Mouse (Mus musculus) forebrain, embryonic 13.5 days (tissue): ENCODE measurements at regions not wholly inside any gene's neighbourhood (a gene's known extent, or its start where the extent isn't known, plus 50 kb on each side); places are given as distances from the start of the nearest gene placed in this dataset.
A peak's percentile ranks its signal among the peaks of the same experiment; 100 is the strongest.

Source experiments
- ATAC-seq: fragments of 200-750 bp; cut with Nextera tagmentation; 2 replicates; pipeline ENCODE4 v1.8.0; 2017
- H3K27ac ChIP-seq: fragments of 300-500 bp; sonication (generic); 2 replicates; pipeline ENCODE4 v1.5.1; 2015; ENCODE audit warnings: inconsistent platforms, mild to moderate bottlenecking, moderate library complexity
- H3K27me3 ChIP-seq: fragments of 300-500 bp; sonication (generic); 2 replicates; pipeline ENCODE4 v1.6.1; 2015; ENCODE audit warnings: mild to moderate bottlenecking, inconsistent platforms
- H3K36me3 ChIP-seq: fragments of 300-500 bp; sonication (generic); 2 replicates; pipeline ENCODE4 v1.6.1; 2015; ENCODE audit warnings: mild to moderate bottlenecking, inconsistent platforms; ENCODE audit not compliant: poor library complexity, severe bottlenecking
- H3K4me1 ChIP-seq: fragments of 300-500 bp; sonication (generic); 2 replicates; pipeline ENCODE4 v1.6.1; 2015; ENCODE audit warnings: inconsistent platforms
- H3K4me2 ChIP-seq: fragments of 300-500 bp; sonication (generic); 2 replicates; pipeline ENCODE4 v1.6.1; 2015; ENCODE audit warnings: inconsistent platforms, mild to moderate bottlenecking, moderate library complexity
- H3K4me3 ChIP-seq: fragments of 300-500 bp; sonication (generic); 2 replicates; pipeline ENCODE4 v1.5.1; 2015; ENCODE audit warnings: mild to moderate bottlenecking, inconsistent platforms
- H3K9ac ChIP-seq: fragments of 300-500 bp; sonication (generic); 2 replicates; pipeline ENCODE4 v1.6.1; 2015; ENCODE audit warnings: mild to moderate bottlenecking, inconsistent platforms
- H3K9me3 ChIP-seq: fragments of 300-500 bp; sonication (generic); replicated peaks from 2 replicates; pipeline ENCODE4 v1.6.1; 2016; ENCODE audit warnings: inconsistent platforms
- WGBS: fragments of 180-500 bp; shearing (Covaris S2); methylation state at CpG from one replicate; pipeline ENCODE4 v1.1.7; 2015; 5-methylcytosine and 5-hydroxymethylcytosine counted together

DNA sequence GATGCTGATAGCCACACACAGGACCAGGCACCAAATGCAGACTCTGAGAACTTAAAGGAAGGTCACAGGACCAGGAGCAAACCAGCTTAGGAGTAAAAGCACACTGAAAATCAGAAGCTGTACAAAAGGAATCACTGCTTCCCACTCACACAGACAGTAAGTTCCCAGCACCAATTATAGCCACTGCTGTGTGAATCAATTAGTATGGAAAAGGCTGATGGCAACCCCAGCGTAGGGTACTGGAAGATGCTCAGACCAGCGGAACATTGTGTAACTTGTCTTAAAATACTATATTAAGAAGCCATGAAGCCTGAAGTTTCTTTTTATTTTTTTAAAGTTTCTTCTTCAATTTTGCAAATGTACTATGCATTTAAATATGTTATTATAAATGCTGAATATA lies 115.8 kb downstream of the Lnpk start:
- WGBS: 88% methylated on average over 2 of the region's 2 CpGs
- Histone ChIP-seq H3K36me3 (no peaks in the 10 kb centered on the region), H3K27ac (no peak overlapping the region), H3K27me3 (peaks cover 52% of the 10 kb centered on the region), H3K9ac (no peak overlapping the region), H3K4me1 (no peaks in the 10 kb centered on the region), H3K4me2 (no peak overlapping the region), H3K4me3 (no peak overlapping the region), H3K9me3 (no peaks in the 10 kb centered on the region)
- no peak for ATAC-seq

GRCm38 (mm10) chr2:74461211-74461844 lies 117.9 kb downstream of the Lnpk start:
- WGBS: 60% methylated on average over 11 of the region's 11 CpGs
- H3K4me3 ChIP-seq: no peak overlapping the region
- no peaks in the 10 kb centered on the region for H3K9me3 ChIP-seq
- H3K9ac ChIP-seq: no peak overlapping the region
- no peak overlapping the region for H3K4me2 ChIP-seq
- no peak overlapping the region for H3K27ac ChIP-seq
- H3K4me1 ChIP-seq: no peaks in the 10 kb centered on the region
- no peak for ATAC-seq
- peaks cover 53% of the 10 kb centered on the region for H3K27me3 ChIP-seq
- no peaks in the 10 kb centered on the region for H3K36me3 ChIP-seq

GRCm38 (mm10) chr2:74454431-74454830 lies 124.8 kb downstream of the Lnpk start:
- Histone ChIP-seq H3K36me3 (no peaks in the 10 kb centered on the region), H3K27ac (no peak overlapping the region), H3K4me1 (peaks cover 33% of the 10 kb centered on the region), H3K9me3 (no peaks in the 10 kb centered on the region), H3K27me3 (peaks cover 56% of the 10 kb centered on the region), H3K4me2 (no peak overlapping the region), H3K4me3 (no peak overlapping the region), H3K9ac (no peak overlapping the region)
- 86% methylated on average over 4 of the region's 4 CpGs for WGBS
- ATAC-seq: no peak

DNA sequence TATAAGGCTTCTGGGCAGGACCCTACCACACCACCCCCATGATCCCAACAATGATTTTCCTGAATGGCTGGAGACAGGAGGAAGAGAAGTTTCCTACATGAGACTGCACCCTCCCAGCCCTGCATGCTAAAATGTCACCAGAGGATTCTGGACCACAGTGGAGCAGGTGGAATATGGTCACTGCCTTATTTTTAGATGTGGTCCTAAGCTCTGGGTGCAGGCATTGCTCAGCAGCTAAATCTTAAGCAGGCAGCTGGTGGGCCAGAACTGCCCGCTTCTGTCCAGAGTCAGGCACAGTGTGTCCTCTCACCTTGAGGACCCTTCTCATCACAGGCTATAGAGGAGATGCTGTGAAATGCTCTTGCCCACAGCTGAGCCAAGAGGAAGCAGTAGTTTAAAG lies 126.6 kb downstream of the Lnpk start:
- Histone ChIP-seq H3K27ac (no peak overlapping the region), H3K36me3 (no peaks in the 10 kb centered on the region), H3K9ac (no peak overlapping the region), H3K4me3 (no peak overlapping the region), H3K9me3 (no peaks in the 10 kb centered on the region), H3K27me3 (peaks cover 56% of the 10 kb centered on the region), H3K4me1 (peaks cover 34% of the 10 kb centered on the region), H3K4me2 (no peak overlapping the region)
- 97% methylated on average over 1 of the region's 1 CpGs for WGBS
- no peak for ATAC-seq

- no peaks in the 10 kb centered on the region for H3K9me3 ChIP-seq
- H3K4me3 ChIP-seq: no peak overlapping the region
- peak overlapping the region; percentile 40 for H3K4me2 ChIP-seq
- H3K27me3 ChIP-seq: peaks cover 59% of the 10 kb centered on the region
- H3K36me3 ChIP-seq: no peaks in the 10 kb centered on the region
- H3K27ac ChIP-seq: peak overlapping the region; percentile 54; the same call in 1 of the 2 replicates
- H3K9ac ChIP-seq: no peak overlapping the region
- ATAC-seq: peak; percentile 30; the same call in 1 of the 2 replicates
- 6% methylated on average over 6 of the region's 6 CpGs for WGBS
- H3K4me1 ChIP-seq: peaks cover 34% of the 10 kb centered on the region
These were observed 127.7 kb downstream of the Lnpk start for GRCm38 (mm10) chr2:74451578-74451977.

GRCm38 (mm10) chr2:74451038-74451437 lies 128.2 kb downstream of the Lnpk start:
- H3K9me3 ChIP-seq: no peaks in the 10 kb centered on the region
- peak overlapping the region; percentile 40 for H3K4me2 ChIP-seq
- no peak overlapping the region for H3K9ac ChIP-seq
- 4% methylated on average over 4 of the region's 4 CpGs for WGBS
- H3K27me3 ChIP-seq: peaks cover 62% of the 10 kb centered on the region
- H3K4me3 ChIP-seq: no peak overlapping the region
- peaks cover 34% of the 10 kb centered on the region for H3K4me1 ChIP-seq
- peak overlapping the region; percentile 54 for H3K27ac ChIP-seq
- peak; percentile 81 for ATAC-seq
- H3K36me3 ChIP-seq: no peaks in the 10 kb centered on the region

GRCm38 (mm10) chr2:74450064-74450765 lies 129.0 kb downstream of the Lnpk start:
- Histone ChIP-seq H3K4me3 (no peak overlapping the region), H3K36me3 (no peaks in the 10 kb centered on the region), H3K27ac (peak overlapping the region; percentile 68), H3K4me2 (peak overlapping the region; percentile 26), H3K4me1 (peaks cover 34% of the 10 kb centered on the region), H3K9me3 (0 out of 2 replicates have a peak, but pooled peaks cover 1% of the 10 kb centered on the region), H3K9ac (no peak overlapping the region), H3K27me3 (peaks cover 55% of the 10 kb centered on the region)
- peak; percentile 85 for ATAC-seq
- 14% methylated on average over 11 of the region's 11 CpGs for WGBS

DNA sequence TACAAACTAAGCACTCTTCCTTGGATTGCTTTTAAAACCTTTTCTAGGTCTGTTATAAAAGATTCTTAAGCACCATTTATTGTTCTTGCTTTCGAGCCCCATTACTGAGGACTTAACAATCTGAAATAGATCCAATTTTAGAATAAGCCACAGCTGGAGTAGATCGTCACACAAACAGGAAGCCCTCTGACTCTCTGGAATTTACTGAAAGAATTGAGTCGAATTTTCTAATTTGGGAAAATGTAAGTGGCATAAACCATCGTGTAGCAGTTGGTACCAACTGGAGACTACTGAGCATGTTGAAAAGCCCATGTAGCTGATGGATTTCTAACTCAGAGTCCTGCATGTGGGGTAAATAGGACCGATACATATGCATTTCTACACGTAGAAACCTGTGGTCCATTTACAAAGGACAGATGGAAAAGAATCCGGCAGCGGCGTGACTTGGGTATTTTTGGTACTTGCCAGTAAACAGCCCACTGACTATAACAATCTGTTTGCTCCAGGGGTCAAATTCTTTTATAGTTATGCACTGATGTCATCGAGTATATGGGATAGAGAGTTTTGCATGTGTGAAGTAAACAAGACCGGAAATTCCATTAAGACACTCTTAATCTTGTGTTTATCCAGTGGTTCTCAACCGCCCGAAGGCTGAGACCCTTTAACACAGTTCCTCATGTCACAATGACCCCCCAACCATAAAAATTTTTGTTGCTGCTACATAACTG lies 143.9 kb downstream of the Lnpk start:
- H3K4me3 ChIP-seq: no peak overlapping the region
- H3K27me3 ChIP-seq: no peaks in the 10 kb centered on the region; the same call in 1 of the 2 replicates
- WGBS: 87% methylated on average over 13 of the region's 13 CpGs
- no peaks in the 10 kb centered on the region for H3K4me1 ChIP-seq
- H3K27ac ChIP-seq: no peak overlapping the region
- peaks cover 20% of the 10 kb centered on the region for H3K9me3 ChIP-seq
- H3K9ac ChIP-seq: no peak overlapping the region
- no peak overlapping the region for H3K4me2 ChIP-seq
- ATAC-seq: no peak
- no peaks in the 10 kb centered on the region for H3K36me3 ChIP-seq

GRCm38 (mm10) chr2:74426746-74427145 lies 152.5 kb downstream of the Lnpk start:
- Histone ChIP-seq H3K27me3 (no peaks in the 10 kb centered on the region; the same call in 1 of the 2 replicates), H3K9ac (0 out of 2 replicates have a peak overlapping the region, but pooled peaks have one; percentile 40), H3K9me3 (no peaks in the 10 kb centered on the region), H3K4me3 (peak overlapping the region; percentile 15; the same call in 1 of the 2 replicates), H3K27ac (peak overlapping the region; percentile 85), H3K4me1 (peaks cover 29% of the 10 kb centered on the region), H3K36me3 (no peaks in the 10 kb centered on the region), H3K4me2 (peak overlapping the region; percentile 52)
- 3% methylated on average over 15 of the region's 15 CpGs for WGBS
- peak; percentile 100 for ATAC-seq

DNA sequence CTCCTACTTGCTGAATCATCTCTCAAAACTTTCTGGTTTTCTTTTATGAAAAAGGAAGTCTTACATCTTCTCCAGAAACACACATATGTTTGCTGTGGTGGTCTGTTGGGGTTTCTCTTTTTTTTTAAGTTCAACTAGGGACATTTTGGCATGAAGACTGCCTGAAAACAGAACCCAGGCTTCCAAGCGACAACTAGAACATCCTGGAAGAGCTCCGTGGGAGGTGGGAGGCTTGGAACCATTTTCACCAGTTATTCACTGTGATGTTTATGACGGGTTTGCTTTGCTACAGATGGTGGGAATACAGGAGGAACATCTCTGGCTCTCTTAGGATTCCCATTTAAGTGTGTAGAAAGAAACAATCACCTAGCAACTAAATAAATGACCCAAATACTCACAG lies 154.5 kb downstream of the Lnpk start:
- Histone ChIP-seq H3K4me1 (peaks cover 29% of the 10 kb centered on the region), H3K27me3 (no peaks in the 10 kb centered on the region), H3K27ac (no peak overlapping the region), H3K9ac (no peak overlapping the region), H3K36me3 (no peaks in the 10 kb centered on the region), H3K4me2 (no peak overlapping the region), H3K9me3 (no peaks in the 10 kb centered on the region), H3K4me3 (no peak overlapping the region)
- ATAC-seq: no peak
- WGBS: 89% methylated on average over 3 of the region's 3 CpGs

DNA sequence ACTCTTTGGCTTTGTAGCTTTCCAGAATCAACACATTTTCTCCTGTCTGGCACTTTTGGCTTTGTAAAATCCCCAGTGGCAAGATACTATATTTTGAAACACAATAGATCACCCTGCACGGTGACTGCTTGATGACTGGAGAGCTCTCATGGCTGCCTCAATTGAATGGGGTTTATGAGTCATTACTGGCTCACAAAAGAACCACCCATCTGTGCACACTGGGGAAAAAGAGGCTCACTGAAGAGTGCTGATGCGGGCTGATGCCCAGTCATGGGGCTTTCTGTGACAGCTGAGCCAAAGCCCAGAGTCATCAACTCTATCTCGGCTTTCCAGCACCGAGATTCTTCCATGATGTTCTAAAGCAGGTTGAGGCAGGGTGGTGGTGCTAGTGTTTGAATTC lies 163.1 kb downstream of the Lnpk start:
- 17% methylated on average over 4 of the region's 4 CpGs for WGBS
- H3K27ac ChIP-seq: peak overlapping the region; percentile 10; the same call in 1 of the 2 replicates

GRCm38 (mm10) chr2:74414721-74415120 lies 164.5 kb downstream of the Lnpk start:
- no peak overlapping the region for H3K9ac ChIP-seq
- 96% methylated on average over 13 of the region's 13 CpGs for WGBS
- no peaks in the 10 kb centered on the region for H3K9me3 ChIP-seq
- no peak overlapping the region for H3K4me3 ChIP-seq
- H3K36me3 ChIP-seq: no peaks in the 10 kb centered on the region
- no peak overlapping the region for H3K4me2 ChIP-seq
- H3K27me3 ChIP-seq: no peaks in the 10 kb centered on the region
- ATAC-seq: no peak
- H3K4me1 ChIP-seq: peaks cover 12% of the 10 kb centered on the region
- H3K27ac ChIP-seq: no peak overlapping the region

More for the DNA sequence above, 163.1 kb downstream of the Lnpk start:
- H3K4me1 ChIP-seq: peaks cover 6% of the 10 kb centered on the region
- H3K9me3 ChIP-seq: no peaks in the 10 kb centered on the region
- H3K36me3 ChIP-seq: no peaks in the 10 kb centered on the region
- H3K9ac ChIP-seq: no peak overlapping the region
- no peak overlapping the region for H3K4me3 ChIP-seq
- H3K27me3 ChIP-seq: no peaks in the 10 kb centered on the region
- ATAC-seq: peak; percentile 83
- H3K4me2 ChIP-seq: no peak overlapping the region
